Mouse (Mus musculus) liver, adult 2 months (tissue): ENCODE results near the gene Gpr68. TPM values are rescaled to one million over a fixed set of nuclear protein-coding genes. Genes with fewer than 3 reads are reported as not detected.

Experiments
- DNase-seq: peaks from one replicate; pipeline ENCODE4 v3.0.0-alpha.2; 2011; ENCODE audit warnings: low read depth, low spot score; ENCODE audit errors: extremely low read depth
- H3K27ac ChIP-seq: fragments of 200-500 bp; replicated peaks from 2 replicates; pipeline ENCODE4 v1.5.1; 2012; ENCODE audit warnings: low read depth, mild to moderate bottlenecking, control low read depth, inconsistent platforms, low read length; ENCODE audit not compliant: insufficient read depth
- H3K27me3 ChIP-seq: fragments of 200-500 bp; 2 replicates; pipeline ENCODE4 v1.6.1; 2012; ENCODE audit warnings: mild to moderate bottlenecking, moderate library complexity, low read length, inconsistent platforms; ENCODE audit not compliant: control insufficient read depth, insufficient read depth
- H3K36me3 ChIP-seq: fragments of 200-500 bp; 2 replicates; pipeline ENCODE4 v1.6.1; 2012; ENCODE audit warnings: low read length, inconsistent platforms; ENCODE audit not compliant: control insufficient read depth, insufficient read depth
- H3K4me1 ChIP-seq: fragments of 200-500 bp; 2 replicates; pipeline ENCODE4 v1.6.1; 2011; ENCODE audit warnings: low read length; ENCODE audit not compliant: control insufficient read depth, insufficient read depth
- H3K4me3 ChIP-seq: fragments of 200-500 bp; 2 replicates; pipeline ENCODE4 v1.5.1; 2011; ENCODE audit warnings: low read depth, mild to moderate bottlenecking, control low read depth, low read length, moderate library complexity; ENCODE audit not compliant: insufficient read depth
- H3K79me2 ChIP-seq: fragments of 200-500 bp; 2 replicates; pipeline ENCODE4 v1.6.1; 2012; ENCODE audit warnings: inconsistent platforms, mild to moderate bottlenecking, low read length, moderate library complexity; ENCODE audit not compliant: control insufficient read depth, insufficient read depth
- H3K9ac ChIP-seq: fragments of 200-500 bp; 2 replicates; pipeline ENCODE4 v1.6.1; 2012; ENCODE audit warnings: low read depth, mild to moderate bottlenecking, control low read depth, inconsistent platforms, low read length
- CTCF ChIP-seq: fragments of 200-500 bp; IDR thresholded peaks from 2 replicates; pipeline ENCODE4 v1.5.1; 2011; ENCODE audit warnings: low read depth, low read length, control low read depth
- POLR2A ChIP-seq: fragments of 200-500 bp; IDR thresholded peaks from 2 replicates; pipeline ENCODE4 v1.6.1; 2011; ENCODE audit warnings: low read length, control low read depth; ENCODE audit not compliant: insufficient read depth; ENCODE audit errors: extremely low read depth
- WGBS: fragments of 180-500 bp; shearing (Covaris S2); methylation state at CpG from one replicate; pipeline ENCODE4 v1.1.7; 2018; 5-methylcytosine and 5-hydroxymethylcytosine counted together
- polyA plus RNA-seq: library from polyadenylated mRNA; depleted of rRNA; stranded (reverse); fragments of >200 nt; gene quantifications from 2 replicates; pipeline ENCODE4 v1.2.3, GENCODE M21; 2012
- total RNA-seq: library from RNA; depleted of rRNA; stranded (reverse); fragments of >200 nt; gene quantifications from 2 replicates; pipeline ENCODE4 v1.2.3, GENCODE M21; 2014

The Gpr68 gene
- total and polyA plus RNA-seq, 2 experiments: 0.09 to 0.28 TPM

GRCm38 (mm10) chr12:100843171-100843570 is 64.8 kb downstream of the Gpr68 start:
- TF ChIP-seq POLR2A (no peak), CTCF (no peak)
- H3K9ac ChIP-seq: no peak overlapping the region
- H3K27ac ChIP-seq: no peak overlapping the region
- DNase-seq: no peak
- WGBS: 87% methylated on average over 4 of the region's 4 CpGs
- peaks cover 29% of the 10 kb centered on the region for H3K36me3 ChIP-seq
- H3K79me2 ChIP-seq: no peaks in the 10 kb centered on the region
- no peaks in the 10 kb centered on the region for H3K4me1 ChIP-seq
- no peaks in the 10 kb centered on the region for H3K27me3 ChIP-seq
- H3K4me3 ChIP-seq: no peak overlapping the region

GRCm38 (mm10) chr12:100841211-100841792 is 66.7 kb downstream of the Gpr68 start:
- peaks cover 24% of the 10 kb centered on the region for H3K36me3 ChIP-seq
- no peak overlapping the region for H3K4me3 ChIP-seq
- no peak overlapping the region for H3K9ac ChIP-seq
- no peaks in the 10 kb centered on the region for H3K4me1 ChIP-seq
- TF ChIP-seq CTCF (peak; percentile 95), POLR2A (no peak)
- H3K27ac ChIP-seq: no peak overlapping the region
- DNase-seq: peak; percentile 45
- H3K79me2 ChIP-seq: no peaks in the 10 kb centered on the region
- H3K27me3 ChIP-seq: no peaks in the 10 kb centered on the region
- WGBS: 20% methylated on average over 3 of the region's 3 CpGs

GRCm38 (mm10) chr12:100839926-100840325 is 68.1 kb downstream of the Gpr68 start:
- H3K9ac ChIP-seq: no peak overlapping the region
- no peaks in the 10 kb centered on the region for H3K79me2 ChIP-seq
- peaks cover 18% of the 10 kb centered on the region for H3K36me3 ChIP-seq
- H3K4me1 ChIP-seq: no peaks in the 10 kb centered on the region
- WGBS: 91% methylated on average over 6 of the region's 6 CpGs
- H3K27ac ChIP-seq: no peak overlapping the region
- no peaks in the 10 kb centered on the region for H3K27me3 ChIP-seq
- H3K4me3 ChIP-seq: no peak overlapping the region
- TF ChIP-seq CTCF (no peak), POLR2A (no peak)
- DNase-seq: no peak

- peaks cover 14% of the 10 kb centered on the region for H3K36me3 ChIP-seq
- H3K4me3 ChIP-seq: no peak overlapping the region
- TF ChIP-seq POLR2A (no peak), CTCF (no peak)
- no peaks in the 10 kb centered on the region for H3K4me1 ChIP-seq
- H3K27ac ChIP-seq: no peak overlapping the region
- H3K27me3 ChIP-seq: no peaks in the 10 kb centered on the region
- no peaks in the 10 kb centered on the region for H3K79me2 ChIP-seq
- no peak overlapping the region for H3K9ac ChIP-seq
- whole genome bisulfite sequencing: 51% methylated on average over 8 of the region's 8 CpGs
- peak; percentile 24 for DNase-seq
These were observed 68.9 kb downstream of the Gpr68 start for GRCm38 (mm10) chr12:100839079-100839600.

GRCm38 (mm10) chr12:100837208-100837607 is 70.8 kb downstream of the Gpr68 start:
- no peak overlapping the region for H3K9ac ChIP-seq
- no peaks in the 10 kb centered on the region for H3K27me3 ChIP-seq
- H3K4me1 ChIP-seq: no peaks in the 10 kb centered on the region
- H3K27ac ChIP-seq: no peak overlapping the region
- no peaks in the 10 kb centered on the region for H3K79me2 ChIP-seq
- peaks cover 6% of the 10 kb centered on the region for H3K36me3 ChIP-seq
- no peak overlapping the region for H3K4me3 ChIP-seq
- peak; percentile 17 for DNase-seq
- WGBS: 79% methylated on average over 3 of the region's 3 CpGs
- TF ChIP-seq CTCF (no peak), POLR2A (no peak)

GRCm38 (mm10) chr12:100831629-100832325 is 76.2 kb downstream of the Gpr68 start:
- no peak for TF ChIP-seq POLR2A
- TF ChIP-seq CTCF: no peak
- H3K27me3 ChIP-seq: no peaks in the 10 kb centered on the region
- WGBS: 91% methylated on average over 8 of the region's 8 CpGs
- H3K27ac ChIP-seq: no peak overlapping the region
- no peaks in the 10 kb centered on the region for H3K79me2 ChIP-seq
- H3K4me3 ChIP-seq: no peak overlapping the region
- H3K9ac ChIP-seq: no peak overlapping the region
- H3K4me1 ChIP-seq: peaks cover 4% of the 10 kb centered on the region; the same call in 1 of the 2 replicates
- DNase-seq: no peak
- peaks cover 7% of the 10 kb centered on the region for H3K36me3 ChIP-seq
